Mouse (Mus musculus) liver, postnatal 0 days (tissue): ENCODE data around the gene Pik3cd.

Experiments used
- CTCF ChIP-seq: sonication (generic); IDR thresholded peaks from 2 replicates; pipeline ENCODE4 v1.5.1; 2016; ENCODE audit warnings: antibody characterized with exemption, low read depth
- EP300 ChIP-seq: IDR thresholded peaks from 2 replicates; pipeline ENCODE4 v1.6.1; 2016; ENCODE audit warnings: antibody characterized with exemption, low read depth, mild to moderate bottlenecking

GRCm38 (mm10) chr4:149697506-149698196, 4.7 kb downstream of the Pik3cd start:
- no peak for TF ChIP-seq CTCF
- TF ChIP-seq EP300: no peak
